21 mouse cellular contexts compared by ENCODE assay signal in the genomic region with DNA sequence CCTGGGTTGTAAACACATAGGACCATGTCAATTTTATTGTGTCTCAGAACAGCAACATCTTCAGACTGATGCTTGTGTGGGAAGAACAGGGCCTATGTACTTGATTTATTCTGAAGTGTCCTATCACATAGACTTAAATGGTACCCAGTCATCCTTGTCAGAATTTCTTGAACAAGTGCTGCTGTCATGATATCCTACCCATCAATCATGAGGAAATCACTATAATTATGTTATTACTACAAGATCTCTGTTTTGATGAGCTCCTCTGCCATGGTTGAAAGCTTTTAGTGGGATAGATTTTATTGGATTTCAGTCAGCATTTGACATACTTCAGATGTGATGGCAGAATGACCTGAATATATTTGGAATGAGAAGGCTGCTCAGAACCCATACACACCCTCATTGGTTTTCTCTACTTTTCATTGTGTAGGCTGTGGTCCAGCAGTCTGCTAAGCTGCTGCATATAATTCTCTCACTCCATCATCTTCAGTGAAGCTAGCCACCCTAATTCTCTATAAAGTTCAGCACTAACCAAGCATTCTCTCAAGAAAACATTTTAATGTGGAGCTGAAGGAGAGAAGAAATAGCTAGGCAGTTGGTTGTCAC.
A peak's percentile ranks its signal among the peaks of the same experiment; 100 is the strongest.
DNase-seq lines count a peak whose midpoint lies in the region; ATAC-seq lines count a peak whose summit lies in the region.
"Had no signal": no experiment of that assay in that cellular context is flagged by ENCODE, and none has a peak within 500 bp of the region (broad histone marks: within the 10 kb centered on the region; RNA-seq: fewer than 3 reads in every experiment).

No protein-coding gene starts in this region.

- DNase-seq in hindbrain, embryonic 11.5 days (ENCODE audit: low spot score) = no peak
- DNase-seq in hindbrain, embryonic 10.5 days (ENCODE audit: low spot score) = no peak
- no peak for DNase-seq in neural tube, embryonic 10.5 days (ENCODE audit: extremely low spot score, low spot score)
- no peak for DNase-seq in thymus, postnatal 25 days
- DNase-seq in right cerebral cortex, postnatal 10 days (ENCODE audit: low spot score in 2 of 2) = no peak
- DNase-seq: adrenal gland, postnatal 14 days; cerebellum, adult 2 months; cerebellum, postnatal 10 days; gastrocnemius, postnatal 14 days; heart, adult 2 months; heart, postnatal 14 days had no signal

- H3K27me3 ChIP-seq in hindbrain, embryonic 11.5 days (ENCODE audit: control insufficient read depth, insufficient read depth, low read length) = no peaks in the 10 kb centered on the region
- H3K27me3 ChIP-seq in hindbrain, embryonic 10.5 days (ENCODE audit: insufficient read depth, poor library complexity, severe bottlenecking) = no peaks in the 10 kb centered on the region
- H3K27me3 ChIP-seq in neural tube, embryonic 12.5 days (replicated peaks) = no peaks in the 10 kb centered on the region
- H3K27me3 ChIP-seq in forebrain, embryonic 15.5 days = no peaks in the 10 kb centered on the region
- H3K27me3 ChIP-seq: CH12.LX; heart, embryonic 15.5 days; Patski had no signal

- no peak overlapping the region for H3K4me3 ChIP-seq in hindbrain, embryonic 11.5 days (ENCODE audit: low read depth, low read length)
- H3K4me3 ChIP-seq in hindbrain, embryonic 10.5 days = no peak overlapping the region
- H3K4me3 ChIP-seq in neural tube, embryonic 12.5 days = no peak overlapping the region
- no peak overlapping the region for H3K4me3 ChIP-seq in forebrain, embryonic 15.5 days
- H3K4me3 ChIP-seq: embryonic facial prominence, embryonic 10.5 days; heart, adult 2 months; heart, embryonic 15.5 days had no signal

- H3K4me1 ChIP-seq in hindbrain, embryonic 11.5 days (replicated peaks; ENCODE audit: control insufficient read depth, insufficient read depth, low read length) = no peaks in the 10 kb centered on the region
- H3K4me1 ChIP-seq in hindbrain, embryonic 10.5 days (replicated peaks) = no peaks in the 10 kb centered on the region
- H3K4me1 ChIP-seq in neural tube, embryonic 12.5 days = no peaks in the 10 kb centered on the region
- no peaks in the 10 kb centered on the region for H3K4me1 ChIP-seq in forebrain, embryonic 15.5 days
- H3K4me1 ChIP-seq: embryonic facial prominence, embryonic 10.5 days; heart, embryonic 15.5 days had no signal

- H3K27ac ChIP-seq in hindbrain, embryonic 11.5 days (ENCODE audit: low read depth, low read length) = no peak overlapping the region
- H3K27ac ChIP-seq in hindbrain, embryonic 10.5 days = no peak overlapping the region
- no peak overlapping the region for H3K27ac ChIP-seq in neural tube, embryonic 12.5 days
- H3K27ac ChIP-seq in forebrain, embryonic 15.5 days (replicated peaks) = no peak overlapping the region
- H3K27ac ChIP-seq: embryonic facial prominence, embryonic 10.5 days; heart, adult 2 months; heart, embryonic 15.5 days had no signal

- H3K9ac ChIP-seq in hindbrain, embryonic 11.5 days (ENCODE audit: low read depth, low read length) = no peak overlapping the region
- H3K9ac ChIP-seq in neural tube, embryonic 12.5 days = no peak overlapping the region
- no peak overlapping the region for H3K9ac ChIP-seq in forebrain, embryonic 15.5 days (replicated peaks)
- H3K9ac ChIP-seq: heart, embryonic 15.5 days had no signal

- H3K9me3 ChIP-seq in hindbrain, embryonic 11.5 days (ENCODE audit: control insufficient read depth, low read length) = no peaks in the 10 kb centered on the region
- H3K9me3 ChIP-seq in hindbrain, embryonic 10.5 days = no peaks in the 10 kb centered on the region
- H3K9me3 ChIP-seq in neural tube, embryonic 12.5 days = no peaks in the 10 kb centered on the region
- H3K9me3 ChIP-seq in forebrain, embryonic 15.5 days = no peaks in the 10 kb centered on the region
- H3K9me3 ChIP-seq: embryonic facial prominence, embryonic 10.5 days; heart, embryonic 15.5 days had no signal

- 0 out of 2 replicates have a peak, but pooled peaks have one; percentile 40 for ATAC-seq in hindbrain, embryonic 11.5 days (ENCODE audit: low FRiP score)
- peak; percentile 56 for ATAC-seq in neural tube, embryonic 12.5 days (ENCODE audit: low FRiP score, low read depth)
- 0 out of 2 replicates have a peak, but pooled peaks have one; percentile 26 for ATAC-seq in forebrain, embryonic 15.5 days (replicated peaks)
- ATAC-seq: activated CD4-positive, CD25-positive, alpha-beta regulatory T cell, adult 4 months; inflammation-experienced regulatory T-cells, adult 6 months; intestine, postnatal 0 days; Patski had no signal

- H3K36me3 ChIP-seq in hindbrain, embryonic 11.5 days (ENCODE audit: control insufficient read depth, insufficient read depth, low read length) = no peaks in the 10 kb centered on the region
- H3K36me3 ChIP-seq in hindbrain, embryonic 10.5 days = no peaks in the 10 kb centered on the region
- H3K36me3 ChIP-seq in neural tube, embryonic 12.5 days = no peaks in the 10 kb centered on the region
- no peaks in the 10 kb centered on the region for H3K36me3 ChIP-seq in forebrain, embryonic 15.5 days
- H3K36me3 ChIP-seq: embryonic facial prominence, embryonic 10.5 days; heart, embryonic 15.5 days had no signal

- H3K4me2 ChIP-seq in hindbrain, embryonic 11.5 days (replicated peaks; ENCODE audit: low read depth, low read length) = no peak overlapping the region
- H3K4me2 ChIP-seq in neural tube, embryonic 12.5 days (replicated peaks) = no peak overlapping the region
- H3K4me2 ChIP-seq in forebrain, embryonic 15.5 days (replicated peaks) = no peak overlapping the region
- H3K4me2 ChIP-seq: heart, embryonic 11.5 days; heart, embryonic 15.5 days had no signal
